Mouse (Mus musculus) heart, embryonic 11.5 days (tissue): Measurements from ENCODE around the gene Plpp4. TPM values are rescaled to one million over a fixed set of nuclear protein-coding genes. Genes with fewer than 3 reads are reported as not detected.

ENCODE experiments used
- ATAC-seq: fragments of 200-750 bp; cut with Nextera tagmentation; replicated peaks from 2 replicates; pipeline ENCODE4 v1.8.0; 2017; ENCODE audit warnings: moderate library complexity; ENCODE audit not compliant: insufficient number of reproducible peaks, low FRiP score, low TSS enrichment
- H3K27ac ChIP-seq: fragments of 300-500 bp; sonication (generic); 2 replicates; pipeline ENCODE4 v1.5.1; 2014; ENCODE audit warnings: mild to moderate bottlenecking, low read depth, low read length
- H3K27me3 ChIP-seq: fragments of 300-500 bp; sonication (generic); 2 replicates; pipeline ENCODE4 v1.6.1; 2014; ENCODE audit warnings: mild to moderate bottlenecking, low read length, mixed read lengths; ENCODE audit not compliant: control insufficient read depth, insufficient read depth
- H3K36me3 ChIP-seq: fragments of 300-500 bp; sonication (generic); 2 replicates; pipeline ENCODE4 v1.6.1; 2014; ENCODE audit warnings: mild to moderate bottlenecking, low read length, moderate library complexity, mixed read lengths; ENCODE audit not compliant: control insufficient read depth, insufficient read depth
- H3K4me1 ChIP-seq: fragments of 300-500 bp; sonication (generic); 2 replicates; pipeline ENCODE4 v1.6.1; 2014; ENCODE audit warnings: low read length; ENCODE audit not compliant: control insufficient read depth, insufficient read depth
- H3K4me2 ChIP-seq: fragments of 300-500 bp; sonication (generic); 2 replicates; pipeline ENCODE4 v1.6.1; 2014; ENCODE audit warnings: mild to moderate bottlenecking, moderate library complexity
- H3K4me3 ChIP-seq: fragments of 300-500 bp; sonication (generic); 2 replicates; pipeline ENCODE4 v1.5.1; 2014; ENCODE audit warnings: low read depth, low read length
- H3K9ac ChIP-seq: fragments of 300-500 bp; sonication (generic); 2 replicates; pipeline ENCODE4 v1.6.1; 2014; ENCODE audit warnings: mild to moderate bottlenecking, low read depth, low read length, moderate library complexity
- H3K9me3 ChIP-seq: fragments of 300-500 bp; sonication (generic); replicated peaks from 2 replicates; pipeline ENCODE4 v1.6.1; 2016; ENCODE audit warnings: low read length; ENCODE audit not compliant: control insufficient read depth
- WGBS: fragments of 180-500 bp; shearing (Covaris S2); extraction: QIAGEN DNeasy Blood & Tissue Kit; methylation state at CpG from one replicate; pipeline ENCODE4 v1.1.7; 2014; ENCODE audit not compliant: insufficient replicate concordance; 5-methylcytosine and 5-hydroxymethylcytosine counted together
- polyA plus RNA-seq: library from polyadenylated mRNA; unstranded; fragments of >200 nt; fragmentation: Nextera tagmentation; extraction: Ambion mirVana; gene quantifications from 2 replicates; pipeline ENCODE4 v1.2.1, GENCODE M21; 2014

Plpp4 gene
- polyA plus RNA-seq, 1 experiment from 2014 or later = 0.21 TPM

DNA sequence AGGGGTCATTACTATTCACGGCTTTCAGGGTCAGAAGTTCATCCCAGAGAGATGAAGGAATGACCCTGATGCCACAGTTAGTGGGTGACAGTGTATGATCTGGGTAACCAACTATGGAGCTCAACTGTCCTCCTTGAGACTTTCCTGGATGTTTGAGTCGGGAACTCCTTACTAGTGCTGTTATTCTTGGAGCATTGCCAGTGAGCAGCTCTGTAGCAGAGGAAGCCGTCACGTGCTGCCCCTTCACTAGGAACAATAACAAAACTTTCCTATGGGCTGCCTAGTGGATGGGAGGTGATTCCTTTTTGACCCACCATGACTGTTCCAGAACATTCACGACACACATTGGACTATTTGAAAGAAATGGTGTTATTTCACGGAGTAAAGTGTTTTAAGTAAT, 51.8 kb downstream of the Plpp4 start:
- WGBS = 42% methylated on average over 6 of the region's 6 CpGs
- Histone ChIP-seq H3K9ac (no peak overlapping the region), H3K4me3 (no peak overlapping the region), H3K9me3 (no peaks in the 10 kb centered on the region), H3K27ac (no peak overlapping the region), H3K4me2 (no peak overlapping the region), H3K27me3 (no peaks in the 10 kb centered on the region), H3K36me3 (no peaks in the 10 kb centered on the region), H3K4me1 (0 out of 2 replicates have a peak, but pooled peaks cover 5% of the 10 kb centered on the region)
- ATAC-seq = no peak

DNA sequence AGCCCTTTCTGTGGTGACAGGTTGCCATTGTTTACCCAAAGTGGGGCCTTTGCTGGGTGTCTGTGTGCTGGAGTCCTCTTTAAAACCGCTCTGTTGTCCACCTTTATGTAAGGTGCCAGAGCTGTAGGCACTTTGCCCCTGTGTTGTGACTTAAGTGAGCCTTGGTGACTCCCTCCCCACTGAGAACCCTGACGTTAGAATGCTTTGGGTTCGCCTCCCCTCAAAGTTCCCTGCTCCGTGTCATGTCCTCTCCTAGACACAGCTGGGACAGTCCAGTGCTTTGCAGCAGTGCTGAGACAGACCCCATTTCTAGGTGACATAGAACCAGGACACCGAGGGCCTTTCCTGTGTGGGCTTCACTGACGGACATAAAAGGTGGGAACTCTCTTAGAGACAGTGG, 55.7 kb downstream of the Plpp4 start:
- Histone ChIP-seq H3K4me2 (no peak overlapping the region), H3K4me3 (no peak overlapping the region), H3K4me1 (0 out of 2 replicates have a peak, but pooled peaks cover 2% of the 10 kb centered on the region), H3K9ac (no peak overlapping the region), H3K9me3 (no peaks in the 10 kb centered on the region), H3K36me3 (no peaks in the 10 kb centered on the region), H3K27me3 (no peaks in the 10 kb centered on the region), H3K27ac (no peak overlapping the region)
- ATAC-seq = no peak
- WGBS = 52% methylated on average over 6 of the region's 6 CpGs

DNA sequence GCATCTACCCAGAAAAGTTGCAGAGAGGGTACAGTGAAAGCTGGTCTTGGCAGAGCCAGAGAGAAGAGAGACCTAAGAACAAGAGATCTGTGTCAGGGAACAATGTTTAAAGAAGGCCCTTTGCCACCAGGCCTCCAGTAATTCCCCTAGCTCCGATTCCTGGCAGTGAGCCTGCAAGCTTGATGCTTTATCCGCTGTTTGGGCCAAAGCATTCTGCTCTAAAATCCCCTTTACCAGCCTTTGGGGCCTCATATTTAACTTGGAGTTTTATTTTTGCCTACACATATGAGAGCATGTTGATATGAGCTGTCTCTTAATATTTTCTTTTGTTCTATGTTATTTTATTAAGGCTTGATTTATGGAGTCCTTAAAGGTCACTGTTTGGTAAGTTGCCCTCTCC, 57.1 kb downstream of the Plpp4 start:
- 68% methylated on average over 2 of the region's 2 CpGs for WGBS
- no peak overlapping the region for H3K9ac ChIP-seq
- H3K27ac ChIP-seq = no peak overlapping the region
- no peaks in the 10 kb centered on the region for H3K4me1 ChIP-seq
- no peaks in the 10 kb centered on the region for H3K27me3 ChIP-seq
- ATAC-seq = no peak
- no peak overlapping the region for H3K4me2 ChIP-seq
- H3K4me3 ChIP-seq = no peak overlapping the region
- no peaks in the 10 kb centered on the region for H3K9me3 ChIP-seq
- no peaks in the 10 kb centered on the region for H3K36me3 ChIP-seq

DNA sequence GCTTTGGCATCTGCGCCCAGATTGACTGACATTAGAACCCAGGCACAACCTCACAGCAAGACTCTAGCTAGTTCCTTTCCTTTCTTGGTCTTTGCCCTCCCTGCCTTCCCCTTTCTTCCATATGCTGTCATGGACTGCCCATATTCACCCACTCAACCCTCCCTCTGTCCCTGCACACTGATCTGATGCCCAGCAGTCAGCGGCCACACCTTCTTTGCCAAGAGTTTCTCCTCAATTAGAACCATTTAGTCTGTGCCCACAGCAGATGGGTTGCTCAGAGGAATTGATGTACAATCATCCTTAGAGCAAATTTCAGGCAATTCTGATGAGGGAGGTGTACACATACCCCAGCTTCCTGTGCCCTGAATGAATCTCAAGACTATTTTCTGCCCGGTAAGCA, 83.3 kb downstream of the Plpp4 start:
- Histone ChIP-seq H3K36me3 (no peaks in the 10 kb centered on the region), H3K4me2 (no peak overlapping the region), H3K9ac (no peak overlapping the region), H3K27ac (no peak overlapping the region), H3K9me3 (no peaks in the 10 kb centered on the region), H3K4me3 (no peak overlapping the region), H3K27me3 (no peaks in the 10 kb centered on the region), H3K4me1 (no peaks in the 10 kb centered on the region)
- no peak for ATAC-seq
- WGBS = 94% methylated on average over 3 of the region's 3 CpGs

DNA sequence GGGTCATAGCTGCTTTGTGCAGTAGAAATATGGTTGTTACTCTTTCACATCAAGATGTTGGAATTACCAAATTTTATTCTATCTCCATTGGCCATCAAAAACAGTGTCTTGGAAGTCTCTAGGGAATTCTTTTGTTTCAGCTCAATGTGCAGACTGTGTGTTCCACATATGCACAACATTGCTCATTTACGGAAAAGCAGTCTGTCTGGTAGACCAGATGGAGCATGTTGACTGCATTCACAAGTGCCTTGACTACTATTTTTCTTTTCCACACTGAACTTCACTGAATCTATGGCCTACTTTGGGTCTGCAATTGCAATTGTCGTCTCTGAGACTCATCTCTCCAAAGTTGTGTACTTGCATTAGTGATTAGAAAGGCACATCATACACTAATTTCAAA, 98.7 kb downstream of the Plpp4 start:
- H3K27ac ChIP-seq = no peak overlapping the region
- H3K9me3 ChIP-seq = no peaks in the 10 kb centered on the region
- ATAC-seq = no peak
- 79% methylated on average over 2 of the region's 2 CpGs for WGBS
- H3K36me3 ChIP-seq = no peaks in the 10 kb centered on the region
- H3K4me3 ChIP-seq = no peak overlapping the region
- H3K4me2 ChIP-seq = no peak overlapping the region
- no peak overlapping the region for H3K9ac ChIP-seq
- no peaks in the 10 kb centered on the region for H3K4me1 ChIP-seq
- H3K27me3 ChIP-seq = no peaks in the 10 kb centered on the region

DNA sequence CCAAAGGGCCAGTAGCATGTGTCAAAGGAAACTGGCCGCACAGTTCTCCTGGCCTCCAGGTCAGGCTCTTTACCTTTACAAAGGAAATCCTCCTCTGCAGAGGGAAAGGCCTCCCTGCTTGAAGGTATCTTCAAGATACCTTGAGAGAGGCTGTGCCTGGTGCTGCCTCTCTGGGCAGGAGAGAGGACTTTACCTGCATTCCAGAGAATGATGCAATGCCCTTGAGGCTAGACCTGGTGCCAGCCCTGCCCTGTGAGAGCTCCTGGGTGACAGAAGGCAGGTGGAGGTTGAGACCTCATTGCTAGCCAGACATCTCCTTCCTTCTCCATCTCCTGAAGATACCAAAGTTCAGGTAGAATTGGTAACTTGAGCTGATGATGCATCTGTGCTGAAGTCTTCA, 118.5 kb downstream of the Plpp4 start:
- no peaks in the 10 kb centered on the region for H3K4me1 ChIP-seq
- no peak overlapping the region for H3K27ac ChIP-seq
- no peaks in the 10 kb centered on the region for H3K9me3 ChIP-seq
- H3K4me3 ChIP-seq = no peak overlapping the region
- ATAC-seq = no peak
- H3K36me3 ChIP-seq = no peaks in the 10 kb centered on the region
- no peaks in the 10 kb centered on the region for H3K27me3 ChIP-seq
- 71% methylated on average over 1 of the region's 1 CpGs for WGBS
- H3K9ac ChIP-seq = no peak overlapping the region
- no peak overlapping the region for H3K4me2 ChIP-seq

DNA sequence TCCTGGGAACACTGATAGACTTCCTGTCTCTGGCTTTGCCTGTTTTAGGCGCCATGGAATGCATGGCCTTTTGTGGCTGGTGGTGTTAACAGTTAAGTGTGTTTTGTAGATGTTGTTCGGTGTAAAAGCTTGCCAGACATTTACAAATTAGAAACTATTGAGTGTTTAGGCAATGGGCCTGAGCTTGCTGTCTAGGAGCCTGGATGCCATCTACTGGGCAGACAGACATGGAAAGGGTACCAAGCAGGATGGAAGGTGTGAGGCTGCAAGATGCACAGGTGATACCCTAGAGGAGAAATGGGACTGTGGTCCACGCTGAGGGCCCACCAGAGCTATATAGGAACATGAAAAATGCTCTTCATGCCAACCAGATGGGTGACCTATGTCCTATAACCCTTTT, 128.3 kb downstream of the Plpp4 start:
- Histone ChIP-seq H3K27ac (no peak overlapping the region), H3K4me3 (no peak overlapping the region), H3K4me2 (no peak overlapping the region), H3K36me3 (no peaks in the 10 kb centered on the region), H3K9ac (no peak overlapping the region), H3K9me3 (no peaks in the 10 kb centered on the region), H3K27me3 (no peaks in the 10 kb centered on the region), H3K4me1 (no peaks in the 10 kb centered on the region)
- ATAC-seq = no peak
- 46% methylated on average over 3 of the region's 3 CpGs for WGBS

DNA sequence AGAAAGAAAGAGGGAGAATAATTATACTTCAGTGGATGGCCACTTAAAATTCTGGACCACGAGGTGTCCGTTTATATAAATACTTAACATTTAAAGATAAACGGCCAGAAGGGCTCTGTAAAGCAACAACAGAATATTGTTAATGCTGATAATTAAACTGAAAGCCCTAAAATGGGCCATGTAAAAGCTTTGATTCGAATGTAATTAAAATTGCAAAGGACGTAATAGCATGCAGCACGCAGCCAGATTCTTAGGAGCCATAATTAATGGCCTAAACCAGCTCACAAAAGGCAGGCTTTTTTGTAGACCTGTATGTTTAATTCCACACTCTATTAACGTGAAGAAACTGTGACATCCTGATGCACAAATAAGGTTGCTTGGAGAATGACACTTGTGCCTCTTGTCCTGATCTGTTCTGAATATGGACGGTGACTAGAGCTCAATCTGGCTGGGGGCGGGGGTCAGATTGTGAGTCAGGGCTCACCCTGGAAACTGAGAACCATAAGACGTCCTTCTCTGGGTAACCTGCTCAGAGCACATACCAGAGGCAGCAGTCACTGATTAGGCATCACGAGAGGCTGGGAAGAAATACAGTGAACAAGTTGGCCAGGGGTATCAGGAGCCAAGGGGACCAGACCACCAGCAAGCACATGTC, 136.1 kb downstream of the Plpp4 start:
- H3K27ac ChIP-seq = no peak overlapping the region
- no peaks in the 10 kb centered on the region for H3K27me3 ChIP-seq
- H3K4me2 ChIP-seq = no peak overlapping the region
- no peaks in the 10 kb centered on the region for H3K9me3 ChIP-seq
- ATAC-seq = no peak
- H3K36me3 ChIP-seq = no peaks in the 10 kb centered on the region
- WGBS = 70% methylated on average over 11 of the region's 11 CpGs
- H3K4me1 ChIP-seq = no peaks in the 10 kb centered on the region
- no peak overlapping the region for H3K9ac ChIP-seq
- H3K4me3 ChIP-seq = no peak overlapping the region

DNA sequence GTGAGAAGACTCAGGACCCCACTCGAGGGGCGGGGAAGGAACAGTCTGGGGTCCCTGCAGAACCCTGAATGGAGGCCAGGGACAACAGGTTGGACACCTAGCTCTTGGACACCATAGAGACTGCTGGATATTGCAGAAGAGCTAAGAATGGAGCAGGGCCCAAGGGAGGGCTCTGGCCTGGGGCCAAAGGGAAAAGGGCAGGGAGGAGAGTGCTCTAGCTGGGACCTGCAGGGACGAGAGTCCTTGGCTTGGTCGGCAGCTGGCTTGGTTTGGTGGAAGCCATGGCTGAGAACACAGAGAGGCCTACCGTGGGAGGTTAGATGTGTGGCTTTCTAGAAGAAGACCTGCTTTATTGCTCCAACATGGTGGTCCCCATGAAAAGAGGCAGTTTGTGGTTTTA, 139.7 kb downstream of the Plpp4 start:
- WGBS = 81% methylated on average over 5 of the region's 5 CpGs
- H3K9me3 ChIP-seq = no peaks in the 10 kb centered on the region
- H3K9ac ChIP-seq = no peak overlapping the region
- no peak overlapping the region for H3K4me3 ChIP-seq
- no peaks in the 10 kb centered on the region for H3K36me3 ChIP-seq
- no peaks in the 10 kb centered on the region for H3K27me3 ChIP-seq
- H3K4me1 ChIP-seq = no peaks in the 10 kb centered on the region
- no peak overlapping the region for H3K4me2 ChIP-seq
- no peak for ATAC-seq
- no peak overlapping the region for H3K27ac ChIP-seq
